Mouse (Mus musculus): Measurements from ENCODE around the gene Gm49336. TPM values are rescaled to one million over a fixed set of nuclear protein-coding genes. Genes with fewer than 3 reads are reported as not detected.

The Gm49336 gene
- total RNA-seq, 2 experiments from 2014 or later: 35.1 to 39.2 TPM

DNA sequence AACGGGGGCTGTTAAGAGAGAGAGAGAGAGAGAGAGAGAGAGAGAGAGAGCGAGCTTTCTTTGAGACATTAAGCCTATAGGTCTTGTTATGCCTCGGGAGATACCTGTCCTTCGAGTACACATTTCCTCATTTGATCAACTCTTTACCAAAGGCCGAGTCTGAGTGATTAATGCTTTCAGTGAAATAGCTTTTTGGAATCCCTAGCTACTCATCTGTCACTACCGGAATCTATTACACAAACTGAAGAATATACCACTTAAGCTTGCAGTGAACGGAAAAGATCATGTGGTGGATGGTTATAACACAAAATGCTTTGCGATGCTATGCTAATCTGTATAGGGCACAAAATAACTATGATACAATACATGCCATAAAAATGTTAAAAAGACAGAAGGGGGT is 941 bp downstream of the Gm49336 start:
- no peak for DNase-seq (ENCODE audit: low spot score in 2 of 2)

DNA sequence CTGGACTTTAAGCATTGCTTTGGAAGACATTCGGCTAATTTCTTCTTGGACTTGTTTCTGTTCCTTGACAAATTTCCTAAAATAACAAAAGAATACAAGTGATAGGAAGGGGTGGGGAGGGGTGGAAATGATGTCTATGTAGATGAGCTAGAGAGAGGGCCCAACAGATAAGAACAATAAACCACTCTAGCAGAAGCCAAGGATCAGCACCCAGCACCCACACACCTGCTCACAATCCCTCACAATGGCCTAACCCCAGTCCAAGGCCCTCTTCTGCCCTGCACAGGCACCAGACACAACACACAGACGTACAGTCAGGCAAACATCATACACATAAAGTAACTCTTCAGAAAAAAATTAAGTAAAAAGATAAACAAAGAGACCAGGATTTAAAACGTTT is 12.8 kb downstream of the Gm49336 start:
- DNase-seq (ENCODE audit: low spot score in 2 of 2): no peak

DNA sequence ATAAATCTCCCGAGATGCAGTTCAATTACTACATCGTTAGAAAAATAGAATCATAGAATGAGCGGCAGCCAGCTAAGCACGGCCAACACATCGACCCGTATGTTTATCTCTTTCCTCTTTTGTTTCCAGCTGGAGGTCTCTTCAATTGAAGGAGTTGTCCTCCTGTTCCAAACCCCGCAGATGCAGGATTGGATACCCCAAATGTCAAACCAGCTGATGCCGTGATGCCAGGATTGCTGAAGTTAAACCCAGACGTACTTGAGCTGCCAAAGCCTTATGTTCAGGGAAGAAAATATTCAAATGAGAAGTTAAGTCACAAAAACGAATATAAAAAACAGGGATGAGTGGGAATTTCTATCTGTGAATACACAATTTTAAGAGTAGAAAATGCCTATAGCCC is 31.4 kb downstream of the Gm49336 start:
- DNase-seq (ENCODE audit: low spot score in 2 of 2): no peak

DNA sequence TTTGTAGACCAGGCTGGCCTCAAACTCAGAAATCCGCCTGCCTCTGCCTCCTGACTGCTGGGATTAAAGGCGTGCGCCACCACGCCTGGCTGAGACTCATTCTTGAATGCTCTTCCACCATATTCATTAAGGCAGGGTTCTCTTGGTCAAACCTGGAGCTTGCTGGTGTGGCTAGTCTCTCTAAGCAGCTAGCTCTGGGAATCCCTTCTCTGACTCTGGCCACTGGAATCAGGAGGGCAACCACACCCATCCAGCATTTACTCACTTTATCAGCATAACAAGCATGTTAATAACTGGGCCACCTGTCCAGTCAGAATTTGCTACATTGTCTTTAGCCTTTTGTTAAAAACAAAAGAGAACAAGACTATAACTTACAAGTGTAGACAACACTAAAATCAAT is 33.7 kb downstream of the Gm49336 start:
- DNase-seq (ENCODE audit: low spot score in 2 of 2): no peak

DNA sequence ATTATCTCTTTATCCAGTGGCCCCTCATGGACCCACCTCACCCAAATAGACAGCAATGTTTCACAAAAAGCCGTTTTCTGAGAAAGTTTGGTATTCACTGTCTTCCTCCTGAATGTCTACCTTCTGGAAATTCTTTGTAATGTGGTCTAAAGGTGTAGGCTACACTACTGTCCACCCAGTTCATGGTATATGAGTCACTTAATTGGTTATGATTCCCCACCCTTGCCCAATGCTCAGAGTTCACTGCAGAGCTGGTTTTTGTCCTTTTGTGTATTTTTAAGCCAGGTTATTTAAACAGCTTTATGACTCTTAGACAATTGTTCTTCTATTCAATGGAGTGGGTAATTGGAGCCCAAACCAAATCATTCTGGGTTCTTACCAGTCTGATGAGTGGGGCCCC is 35.2 kb downstream of the Gm49336 start:
- DNase-seq (ENCODE audit: low spot score in 2 of 2): no peak

DNA sequence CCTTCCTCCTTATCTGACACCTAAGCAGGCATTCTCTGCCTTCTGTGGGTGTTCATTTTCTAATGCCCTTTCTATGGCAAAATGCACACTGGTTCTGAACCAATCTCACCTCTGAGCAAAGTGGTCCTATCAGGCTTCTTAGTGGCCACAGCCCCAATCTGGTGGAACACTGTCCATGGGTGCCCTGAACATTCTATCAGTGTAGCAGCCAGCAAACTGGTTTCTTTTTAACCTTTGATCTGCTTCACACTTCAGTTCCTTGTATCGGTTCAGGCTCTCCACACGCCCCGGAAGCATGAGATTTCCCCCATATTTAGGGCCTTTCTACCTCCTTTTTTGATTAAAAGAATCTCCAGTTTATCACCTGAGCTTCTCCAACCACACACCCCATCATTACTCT is 36.3 kb downstream of the Gm49336 start:
- no peak for DNase-seq (ENCODE audit: low spot score in 2 of 2)

DNA sequence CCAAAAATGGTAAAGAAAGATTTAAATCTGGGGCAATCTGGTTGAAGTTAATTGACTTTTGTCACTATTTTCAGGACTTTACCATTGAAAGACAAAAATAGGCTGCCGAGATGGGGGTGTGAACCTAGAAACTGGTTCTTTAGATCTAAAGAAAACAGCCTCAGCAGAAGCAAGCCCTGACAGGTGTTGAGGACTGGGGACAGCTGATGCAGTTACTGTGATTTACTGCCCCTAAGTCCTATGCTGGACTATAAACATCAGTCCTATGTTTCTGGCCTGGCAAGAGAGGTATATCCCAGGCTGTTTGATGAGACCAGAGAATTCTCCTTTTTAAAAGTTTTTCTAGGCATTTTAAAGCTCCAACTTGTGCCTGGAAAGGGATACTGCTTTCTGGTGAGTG is 37.3 kb downstream of the Gm49336 start:
- DNase-seq (ENCODE audit: low spot score in 2 of 2): no peak

DNA sequence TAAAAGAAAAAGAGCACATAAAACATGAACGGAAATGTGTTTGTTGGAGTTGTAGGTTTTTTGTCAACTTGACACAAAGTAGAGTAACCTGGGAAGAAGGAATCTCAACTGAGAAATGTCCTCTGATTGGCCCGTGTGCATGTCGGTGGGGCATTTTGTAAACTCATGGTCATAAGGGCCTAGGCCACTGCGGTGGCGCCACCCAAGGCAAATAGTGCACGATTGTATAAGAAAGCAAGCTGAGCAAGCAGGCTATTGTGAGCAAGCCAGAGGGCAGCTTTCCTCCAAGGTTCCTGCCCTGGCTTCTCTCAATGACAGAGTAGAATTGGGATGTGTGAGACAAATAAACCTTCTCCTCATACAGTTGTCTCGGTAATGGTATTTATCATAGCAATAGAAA is 42.1 kb downstream of the Gm49336 start:
- DNase-seq (ENCODE audit: low spot score in 2 of 2): no peak

DNA sequence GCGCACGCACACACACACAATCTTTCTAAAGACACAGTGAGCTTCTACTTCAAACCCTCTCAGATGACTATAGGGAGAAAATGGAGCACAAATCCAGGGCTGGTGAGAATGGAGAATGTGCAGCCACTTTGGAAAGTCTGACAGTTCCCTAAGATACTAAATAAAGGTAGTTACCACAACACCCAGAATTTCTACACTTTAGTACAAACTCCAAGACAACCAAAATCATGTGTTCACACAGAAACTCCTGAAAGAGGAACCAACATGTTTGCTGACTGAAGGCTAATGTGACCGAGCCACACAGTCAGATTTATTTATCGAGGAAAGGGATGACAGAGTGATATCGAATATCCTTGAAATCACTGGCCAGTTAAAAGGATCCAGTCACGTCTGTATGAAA is 46.3 kb downstream of the Gm49336 start:
- DNase-seq (ENCODE audit: low spot score in 2 of 2): no peak

DNA sequence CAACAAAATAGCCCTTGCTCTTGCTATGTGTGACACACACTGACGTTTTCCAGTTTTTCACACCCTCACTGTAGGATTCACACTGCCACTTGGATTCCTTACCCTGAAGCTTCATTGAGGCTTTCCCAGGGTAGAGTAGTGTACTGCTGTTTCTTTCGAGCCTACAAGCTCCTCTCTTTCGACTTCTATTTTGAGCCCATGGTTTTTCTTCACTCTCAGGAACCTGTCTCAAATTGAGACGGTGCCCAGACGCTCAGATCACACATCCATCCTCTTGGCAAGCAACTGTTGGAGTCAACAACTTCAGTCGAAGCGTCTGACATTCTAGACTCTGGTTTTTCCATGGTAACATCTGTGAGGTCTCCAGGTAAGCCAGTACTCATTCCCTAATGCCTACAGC is 54.4 kb downstream of the Gm49336 start, which contains the start of gene Atp8a2:
Atp8a2 (minus strand) TSS at position 296 of the 400 bp plus-strand sequence.
- DNase-seq (ENCODE audit: low spot score in 2 of 2): no peak

DNA sequence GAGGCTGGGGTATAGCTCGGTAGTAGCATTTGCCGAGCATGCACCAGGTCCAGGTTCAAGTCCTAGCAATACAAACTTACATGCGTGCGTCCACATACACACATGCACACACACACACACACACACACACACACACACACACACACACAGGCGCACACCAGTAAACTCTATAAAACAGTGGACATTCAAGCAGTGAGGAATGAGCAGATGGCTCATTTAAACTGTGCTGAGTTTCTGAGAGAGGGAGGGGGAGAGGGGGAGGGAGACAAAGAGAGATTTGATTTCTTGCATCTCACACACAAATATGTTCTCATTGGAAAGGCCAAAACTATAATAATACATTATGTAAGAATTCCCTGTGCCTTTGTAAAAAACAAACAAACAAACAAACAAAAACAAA is 55.3 kb downstream of the Gm49336 start:
- DNase-seq (ENCODE audit: low spot score in 2 of 2): no peak

DNA sequence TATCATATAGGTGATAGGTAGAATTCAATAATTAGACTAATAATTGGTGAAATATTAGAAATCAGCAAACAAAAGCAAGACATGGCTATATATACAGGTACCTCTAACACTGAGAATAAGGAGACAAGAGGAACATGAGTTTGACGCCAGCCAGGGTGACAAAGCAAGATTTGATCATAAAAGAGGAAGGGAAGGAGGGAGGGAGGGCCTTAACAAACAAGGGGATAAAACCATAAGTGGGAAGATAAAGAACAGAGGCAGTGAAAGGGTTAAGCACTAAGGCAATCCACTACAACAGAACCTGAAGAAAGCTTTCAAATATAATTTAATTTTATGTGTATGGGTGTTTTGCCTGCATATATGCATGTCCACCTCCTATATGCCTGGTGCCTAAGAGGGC is 56.7 kb downstream of the Gm49336 start:
- DNase-seq (ENCODE audit: low spot score in 2 of 2): no peak

DNA sequence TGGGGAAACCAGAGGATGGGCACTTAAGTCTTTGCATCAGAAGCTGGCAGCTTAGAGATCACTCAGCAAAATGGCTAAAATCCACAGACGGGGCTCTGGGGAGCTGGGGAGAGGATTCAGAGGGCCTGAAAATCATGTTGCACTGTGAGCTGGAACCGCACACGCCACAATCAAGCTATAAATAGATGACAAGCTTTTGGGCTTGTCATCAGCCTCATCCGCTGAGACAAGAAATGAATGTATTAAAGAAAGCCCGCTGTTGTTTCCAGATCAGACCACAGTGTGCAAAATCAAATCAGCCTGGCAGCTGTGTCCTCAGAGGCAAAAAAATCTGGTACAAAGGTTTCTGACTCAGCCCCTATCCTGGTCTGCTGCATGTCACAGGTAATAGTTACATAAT is 61.5 kb downstream of the Gm49336 start:
- DNase-seq (ENCODE audit: low spot score in 2 of 2): no peak

DNA sequence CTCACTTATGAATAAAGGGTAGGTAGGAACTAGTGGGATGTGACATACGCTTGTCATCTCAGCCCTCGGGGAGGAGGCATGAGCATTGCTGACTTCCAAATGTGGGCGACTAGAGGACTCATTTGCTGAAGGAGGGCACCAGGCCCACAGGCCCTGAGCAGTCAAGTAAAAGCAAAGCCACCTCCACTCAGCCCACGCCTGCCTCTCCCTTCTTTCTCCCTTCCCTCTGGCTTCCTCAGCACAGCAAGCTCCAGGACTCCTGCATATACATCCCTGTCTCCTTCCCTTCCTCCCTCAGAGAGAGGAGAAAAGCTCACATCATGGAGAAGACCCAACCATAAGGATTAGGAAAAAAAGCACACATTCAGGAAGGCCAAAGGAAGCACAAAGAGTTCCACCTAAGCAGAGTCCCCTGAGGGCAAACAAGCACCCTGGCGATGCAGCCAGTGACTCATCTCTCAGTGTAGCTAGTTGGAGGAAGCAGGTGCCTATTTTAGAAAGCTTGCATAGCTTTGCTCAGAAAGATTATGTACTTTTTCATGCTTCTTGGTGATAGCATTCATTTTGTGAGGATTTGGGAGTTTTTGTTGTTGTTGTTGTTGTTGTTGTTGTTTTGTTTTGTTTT is 63.0 kb downstream of the Gm49336 start:
- no peak for DNase-seq (ENCODE audit: low spot score in 2 of 2)

DNA sequence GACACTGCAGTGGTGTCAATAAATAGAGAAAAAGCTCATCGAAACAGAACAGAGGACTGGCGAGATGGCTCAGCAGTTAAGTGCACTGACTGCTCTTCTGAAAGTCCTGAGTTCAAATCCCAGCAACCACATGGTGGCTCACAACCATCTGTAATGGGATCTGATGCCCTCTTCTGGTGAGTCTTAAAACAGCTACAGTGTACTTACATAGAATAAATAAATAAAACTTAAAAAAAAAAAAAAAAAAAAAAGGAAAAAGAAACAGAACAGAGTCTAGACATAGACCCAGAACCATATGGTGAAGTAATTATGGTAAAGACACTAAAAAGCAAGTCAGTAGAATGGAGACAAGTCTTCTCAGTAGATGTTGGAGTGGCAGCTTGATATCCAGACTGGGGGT is 70.0 kb downstream of the Gm49336 start:
- DNase-seq (ENCODE audit: low spot score in 2 of 2): no peak

DNA sequence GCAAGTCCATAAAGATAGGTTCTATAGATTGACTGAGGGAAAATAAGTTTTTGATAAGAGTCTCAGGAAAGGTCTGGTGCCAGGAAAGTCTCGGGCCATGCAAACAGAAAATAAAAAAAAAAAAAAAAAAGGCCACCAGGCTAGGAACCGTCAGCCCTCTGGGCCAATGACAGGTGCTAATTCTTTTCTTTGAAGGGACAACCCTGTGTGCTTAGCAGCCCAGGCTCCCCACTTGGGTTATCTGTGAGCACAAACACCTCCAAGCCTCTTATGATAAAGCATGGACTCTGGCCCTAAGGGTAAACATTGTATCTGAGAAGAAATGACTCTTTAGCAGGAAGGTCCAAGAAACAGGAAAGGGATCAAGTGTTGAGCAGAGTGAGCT is 72.7 kb downstream of the Gm49336 start:
- DNase-seq (ENCODE audit: low spot score in 2 of 2): no peak

DNA sequence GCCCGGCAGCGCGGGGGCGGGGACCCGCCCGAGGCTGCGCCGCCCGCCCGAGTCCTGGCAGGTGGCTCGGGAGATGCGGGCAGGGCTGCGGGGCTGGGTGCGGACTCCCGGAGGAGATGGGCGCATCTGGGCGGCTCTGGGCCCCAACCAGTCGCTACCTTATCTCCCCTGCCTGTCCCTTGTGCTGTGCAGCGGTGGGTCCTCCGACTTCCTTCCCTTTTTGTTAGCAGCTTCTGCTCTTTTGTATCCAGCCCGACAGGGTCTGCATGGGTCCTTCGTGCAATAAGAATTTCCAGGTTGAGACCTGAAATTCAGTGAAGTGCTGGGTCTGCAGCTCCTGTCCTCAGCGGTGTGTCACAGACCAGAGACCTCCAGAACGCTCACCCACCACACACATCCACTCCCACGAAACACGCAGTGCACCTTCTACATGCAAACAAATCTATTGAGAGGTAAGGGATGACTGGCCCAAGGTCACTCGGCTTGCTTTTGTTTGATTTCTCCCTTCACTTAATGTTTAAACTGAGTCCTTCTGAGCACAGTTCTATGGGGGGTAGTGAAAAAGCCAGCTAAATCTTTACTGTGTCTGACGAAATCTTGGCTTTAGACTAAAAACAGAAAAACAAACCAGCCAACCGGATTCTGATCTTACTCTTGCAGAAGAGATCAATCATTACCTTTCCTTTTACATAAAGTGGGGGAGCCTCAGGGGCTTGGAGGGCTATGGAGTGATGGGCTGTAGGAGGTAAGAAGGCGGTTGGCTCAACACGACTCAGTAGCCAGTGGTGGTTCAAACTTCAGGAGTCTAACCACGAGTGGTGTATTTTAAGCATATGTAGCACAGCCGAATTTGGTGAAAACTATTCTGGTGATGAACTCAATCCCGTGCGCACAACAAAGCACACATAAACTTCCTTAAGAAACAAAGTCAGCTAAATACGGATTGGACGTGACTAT is 73.4 kb downstream of the Gm49336 start:
- peak in 1 of 2 experiments; percentile 25 for DNase-seq (ENCODE audit: low spot score in 2 of 2)

DNA sequence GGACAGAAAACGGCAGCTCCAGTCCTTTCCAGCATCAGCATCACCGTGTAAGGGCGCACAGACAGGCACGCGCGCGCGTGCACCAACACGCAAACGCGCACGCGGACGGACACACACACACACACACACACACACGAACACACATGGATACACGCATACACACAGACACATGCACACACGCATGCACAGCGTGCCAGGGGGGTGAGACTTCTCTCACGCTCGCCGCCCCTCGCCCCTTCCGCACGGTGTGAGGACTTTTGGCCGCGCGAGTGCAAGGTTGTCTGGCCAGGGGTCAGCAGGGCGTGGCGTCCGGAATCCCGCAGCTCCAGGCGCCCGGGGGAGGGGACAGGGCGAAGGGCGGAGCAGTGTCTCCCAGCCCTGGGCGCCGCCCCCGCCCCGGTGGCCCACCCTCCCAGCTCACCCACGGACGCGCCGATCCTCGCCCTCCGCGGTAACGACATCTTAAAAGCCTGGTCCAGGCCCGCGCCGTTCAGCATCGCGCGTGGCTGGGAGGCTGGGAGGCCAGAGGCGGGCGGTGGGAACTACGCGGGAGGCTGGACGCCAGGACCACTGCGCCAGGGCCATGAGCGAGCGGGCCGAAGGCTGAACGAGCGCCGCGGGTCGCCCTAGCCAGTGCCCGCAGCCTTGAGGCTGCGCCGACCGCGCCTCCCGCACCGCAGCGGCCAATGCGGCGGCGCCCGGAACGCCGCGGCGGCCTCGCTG is 74.3 kb downstream of the Gm49336 start:
- peak; percentile 17 to 25 for DNase-seq (ENCODE audit: low spot score in 2 of 2)

DNA sequence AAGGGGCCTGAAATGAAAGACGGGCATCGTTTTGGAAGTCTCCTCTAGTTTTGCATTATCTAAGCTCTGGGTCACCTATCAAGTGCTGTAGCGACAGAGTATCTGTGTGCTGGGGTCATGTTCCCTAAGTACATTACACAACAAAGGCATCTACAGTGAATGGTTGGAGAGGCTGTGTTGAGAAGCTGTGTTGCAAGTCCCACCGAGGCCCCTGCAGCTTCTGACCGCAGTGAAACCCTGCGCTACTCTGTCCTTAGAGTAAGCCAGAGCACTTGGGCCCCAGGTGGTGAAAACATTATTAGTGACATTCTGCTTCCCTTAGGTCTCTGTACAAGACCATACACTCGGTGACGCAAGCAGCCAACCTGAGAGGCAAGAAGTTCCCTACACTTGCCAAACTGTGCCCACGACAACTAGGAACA is 74.8 kb downstream of the Gm49336 start:
- no peak for DNase-seq (ENCODE audit: low spot score in 2 of 2)

DNA sequence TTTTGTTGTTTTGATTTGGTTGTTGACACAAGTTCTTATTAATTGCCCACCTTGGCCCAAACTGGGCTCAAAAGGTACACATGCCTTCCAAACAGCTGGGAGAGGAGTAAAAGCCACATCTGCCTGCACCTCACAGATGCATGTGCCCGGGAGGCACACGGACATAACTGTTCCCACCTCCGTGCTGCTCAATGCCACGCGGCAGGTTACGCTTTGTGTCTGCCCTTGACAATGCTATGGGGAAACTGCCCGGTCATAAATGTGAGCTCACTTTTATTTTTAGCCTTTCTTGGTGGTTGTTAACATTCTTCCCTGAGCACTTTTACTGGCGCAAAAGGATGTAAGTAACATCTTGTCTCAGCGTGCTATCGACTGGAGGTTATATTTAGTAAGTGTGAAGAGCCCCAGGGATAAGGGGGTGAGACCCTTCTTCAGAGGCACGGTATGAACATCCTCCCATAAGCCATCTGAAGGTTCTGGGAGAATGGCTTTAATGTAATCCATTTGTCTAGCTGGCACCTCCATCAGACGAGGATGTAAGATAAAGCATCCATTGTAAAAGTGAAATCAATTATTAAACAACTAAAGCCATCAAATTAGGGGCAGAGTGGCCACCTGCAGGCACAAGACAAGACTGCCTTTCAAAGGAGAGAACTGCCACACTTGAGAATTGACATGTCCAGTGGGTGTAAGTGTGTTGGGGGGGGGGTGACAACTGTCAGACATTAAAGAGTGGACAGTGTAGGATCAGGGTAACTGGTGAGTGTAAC is 78.8 kb downstream of the Gm49336 start:
- DNase-seq (ENCODE audit: low spot score in 2 of 2): no peak

Data from adrenal gland, adult 18-20 months (tissue).